Mouse (Mus musculus): ENCODE measurements around the gene Stam2. TPM values are rescaled to one million over a fixed set of nuclear protein-coding genes. Genes with fewer than 3 reads are reported as not detected.

The Stam2 gene
- total RNA-seq (2022): 10 to 100 TPM; 38.5 to 44.8 (median 40.6) TPM

- peak; percentile 83 for DNase-seq
Measured at GRCm38 (mm10) chr2:52742256-52743158, at the start of gene Stam2. Gene Stam2 (minus strand): TSS chr2:52742281.

- DNase-seq: no peak
Measured at GRCm38 (mm10) chr2:52785106-52785721, 43.1 kb upstream of the Stam2 start.

- no peak for DNase-seq
Measured at GRCm38 (mm10) chr2:52779987-52780386, 37.9 kb upstream of the Stam2 start.

- DNase-seq: no peak
Measured at GRCm38 (mm10) chr2:52779381-52779780, 37.3 kb upstream of the Stam2 start.

- DNase-seq: no peak
Measured at GRCm38 (mm10) chr2:52777839-52778238, 35.8 kb upstream of the Stam2 start.

- no peak for DNase-seq
Measured at GRCm38 (mm10) chr2:52774373-52774772, 32.3 kb upstream of the Stam2 start.

GRCm38 (mm10) chr2:52772774-52773393 is 30.8 kb upstream of the Stam2 start:
- DNase-seq: no peak

- no peak for DNase-seq
Measured at GRCm38 (mm10) chr2:52765130-52765529, 23.0 kb upstream of the Stam2 start.

GRCm38 (mm10) chr2:52763891-52764290 is 21.8 kb upstream of the Stam2 start:
- DNase-seq: no peak

GRCm38 (mm10) chr2:52763040-52763736 is 21.1 kb upstream of the Stam2 start:
- DNase-seq: peak; percentile 55

- no peak for DNase-seq
Measured at GRCm38 (mm10) chr2:52762529-52762928, 20.4 kb upstream of the Stam2 start.

GRCm38 (mm10) chr2:52758627-52759026 is 16.5 kb upstream of the Stam2 start:
- peak; percentile 18 for DNase-seq

- no peak for DNase-seq
Measured at GRCm38 (mm10) chr2:52756691-52757090, 14.6 kb upstream of the Stam2 start.

- DNase-seq: no peak
Measured at GRCm38 (mm10) chr2:52753573-52754317, 11.7 kb upstream of the Stam2 start.

- DNase-seq: no peak
Measured at GRCm38 (mm10) chr2:52744099-52744498, 2.0 kb upstream of the Stam2 start.

GRCm38 (mm10) chr2:52741681-52742255 is 313 bp downstream of the Stam2 start:
- no peak for DNase-seq

- no peak for DNase-seq
Measured at GRCm38 (mm10) chr2:52740596-52740995, 1.5 kb downstream of the Stam2 start.

GRCm38 (mm10) chr2:52734504-52734903 is 7.6 kb downstream of the Stam2 start:
- DNase-seq: no peak

- DNase-seq: no peak
Measured at GRCm38 (mm10) chr2:52733659-52734058, 8.4 kb downstream of the Stam2 start.

GRCm38 (mm10) chr2:52732611-52733010 is 9.5 kb downstream of the Stam2 start:
- DNase-seq: no peak

- no peak for DNase-seq
Measured at GRCm38 (mm10) chr2:52732001-52732400, 10.1 kb downstream of the Stam2 start.

- no peak for DNase-seq
Measured at GRCm38 (mm10) chr2:52730891-52731290, 11.2 kb downstream of the Stam2 start.
